Mouse (Mus musculus) left cerebral cortex, adult 2 months (tissue): ENCODE measurements around the gene Loxl1. TPM values are rescaled to one million over a fixed set of nuclear protein-coding genes. Genes with fewer than 3 reads are reported as not detected.
A peak's percentile ranks its signal among the peaks of the same experiment; 100 is the strongest.

Experiments
- DNase-seq, 2 experiments: peaks; one replicate each; pipeline ENCODE4 v3.0.0; 2021 to 2022; ENCODE audit warnings: low spot score in 2 of 2, mixed read lengths in 1 of 2; ENCODE audit errors: extremely low spot score in 1 of 2
- H3K27ac ChIP-seq: fragments of 200-600 bp; 2 replicates; pipeline ENCODE4 v1.8.1; 2022
- H3K4me3 ChIP-seq: fragments of 200-600 bp; 2 replicates; pipeline ENCODE4 v1.8.1; 2022
- CTCF ChIP-seq: fragments of 200-600 bp; IDR thresholded peaks from 2 replicates; pipeline ENCODE4 v1.8.1; 2022; ENCODE audit warnings: antibody characterized with exemption, mild to moderate bottlenecking, moderate library complexity
- intact Hi-C: fragments of 180-260 bp; cut with DNase I; formaldehyde crosslinking; loops from one replicate; pipeline ENCODE4 v1.15.1; 2025
- total RNA-seq, 2 experiments: library from RNA; stranded (reverse); gene quantifications; 2 replicates each; pipeline ENCODE4 v1.2.3; 2021

Loxl1 gene
- total RNA-seq, 2 experiments from 2014 or later = 2.1 to 2.2 TPM

- TF ChIP-seq CTCF = no peak
- no peak overlapping the region for H3K4me3 ChIP-seq
- no peak for DNase-seq
- no peak overlapping the region for H3K27ac ChIP-seq
- intact Hi-C loops = no loop called here
Observed at GRCm38 (mm10) chr9:58289090-58289489, 23.9 kb downstream of the Loxl1 start.

GRCm38 (mm10) chr9:58283431-58283830 is 29.6 kb downstream of the Loxl1 start:
- Histone ChIP-seq H3K4me3 (no peak overlapping the region), H3K27ac (no peak overlapping the region)
- TF ChIP-seq CTCF = no peak
- intact Hi-C loops = no loop called here
- no peak for DNase-seq

GRCm38 (mm10) chr9:58281597-58281996 is 31.4 kb downstream of the Loxl1 start:
- peak; percentile 61 for TF ChIP-seq CTCF
- intact Hi-C loops = loop anchor here (2.0 kb wide), 3 partner anchors 35 to 243 kb away; no protein-coding TSS in a partner anchor
- Histone ChIP-seq H3K4me3 (no peak overlapping the region), H3K27ac (no peak overlapping the region)
- DNase-seq = no peak

- peak; percentile 85 for TF ChIP-seq CTCF
- peak; percentile 47 to 51 for DNase-seq
- H3K4me3 ChIP-seq = no peak overlapping the region
- H3K27ac ChIP-seq = no peak overlapping the region
- intact Hi-C loops = loop anchor here (2.0 kb wide), 3 partner anchors 34 to 242 kb away; no protein-coding TSS in a partner anchor
Observed at GRCm38 (mm10) chr9:58280259-58281109, 32.5 kb downstream of the Loxl1 start.

GRCm38 (mm10) chr9:58279780-58280179 is 33.2 kb downstream of the Loxl1 start:
- H3K27ac ChIP-seq = no peak overlapping the region
- no peak overlapping the region for H3K4me3 ChIP-seq
- DNase-seq = no peak
- intact Hi-C loops = loop anchor here (2.0 kb wide), 3 partner anchors 33 to 241 kb away; no protein-coding TSS in a partner anchor
- no peak for TF ChIP-seq CTCF

- no peak for DNase-seq
- Histone ChIP-seq H3K4me3 (no peak overlapping the region), H3K27ac (no peak overlapping the region)
- TF ChIP-seq CTCF = no peak
- intact Hi-C loops = no loop called here
Observed at GRCm38 (mm10) chr9:58278821-58279723, 33.9 kb downstream of the Loxl1 start.

- no peak for TF ChIP-seq CTCF
- intact Hi-C loops = no loop called here
- DNase-seq = no peak
Observed at GRCm38 (mm10) chr9:58278313-58278712, 34.7 kb downstream of the Loxl1 start.

GRCm38 (mm10) chr9:58276346-58276745 is 36.6 kb downstream of the Loxl1 start:
- TF ChIP-seq CTCF = no peak
- intact Hi-C loops = no loop called here
- no peak for DNase-seq
- Histone ChIP-seq H3K4me3 (no peak overlapping the region), H3K27ac (no peak overlapping the region)

More at GRCm38 (mm10) chr9:58278313-58278712, 34.7 kb downstream of the Loxl1 start:
- H3K27ac ChIP-seq = no peak overlapping the region
- H3K4me3 ChIP-seq = no peak overlapping the region

- DNase-seq = no peak
- Histone ChIP-seq H3K4me3 (no peak overlapping the region), H3K27ac (peak overlapping the region; percentile 2)
- intact Hi-C loops = no loop called here
- no peak for TF ChIP-seq CTCF
Observed at GRCm38 (mm10) chr9:58275797-58276196, 37.2 kb downstream of the Loxl1 start.

- no peak for DNase-seq
- peak overlapping the region; percentile 2 for H3K27ac ChIP-seq
Observed at GRCm38 (mm10) chr9:58275115-58275774, 37.7 kb downstream of the Loxl1 start.

GRCm38 (mm10) chr9:58274626-58275025 is 38.4 kb downstream of the Loxl1 start:
- DNase-seq = no peak
- Histone ChIP-seq H3K27ac (peak overlapping the region; percentile 26; the same call in 1 of the 2 replicates), H3K4me3 (no peak overlapping the region)
- TF ChIP-seq CTCF = no peak
- intact Hi-C loops = no loop called here

More at GRCm38 (mm10) chr9:58275115-58275774, 37.7 kb downstream of the Loxl1 start:
- no peak overlapping the region for H3K4me3 ChIP-seq
- TF ChIP-seq CTCF = no peak
- intact Hi-C loops = no loop called here
